Mouse (Mus musculus): Measurements from ENCODE around the gene Lhb.
"Not testable (repeated sequence)": the region's sequence is repeated elsewhere in the genome, so short reads cannot be mapped to it uniquely, and the experiment has no call there.

The Lhb gene

GRCm38 (mm10) chr7:45420615-45420919 is at the start of gene Lhb:
Gene Lhb, plus strand, starts transcription at chr7:45420820.
- no peak for DNase-seq

GRCm38 (mm10) chr7:45372371-45372770 is 48.2 kb upstream of the Lhb start:
- DNase-seq, result no peak

- DNase-seq, result no peak
These were observed 46.0 kb upstream of the Lhb start for GRCm38 (mm10) chr7:45374620-45375019.

GRCm38 (mm10) chr7:45376057-45376456 is 44.6 kb upstream of the Lhb start:
- DNase-seq, result no peak

GRCm38 (mm10) chr7:45386077-45386476 is 34.5 kb upstream of the Lhb start:
- peak; percentile 22 for DNase-seq

GRCm38 (mm10) chr7:45395129-45395541 is 25.5 kb upstream of the Lhb start:
- DNase-seq, result peak; percentile 91

GRCm38 (mm10) chr7:45395578-45396336 is 24.9 kb upstream of the Lhb start, which contains the start of gene Snrnp70:
Gene Snrnp70, minus strand, starts transcription at chr7:45395742.
- peak; percentile 100 for DNase-seq

- DNase-seq, result not testable (repeated sequence)
These were observed 24.3 kb upstream of the Lhb start for GRCm38 (mm10) chr7:45396337-45396775.

- no peak for DNase-seq
These were observed 23.8 kb upstream of the Lhb start for GRCm38 (mm10) chr7:45396787-45397186.

GRCm38 (mm10) chr7:45401521-45402085 is 19.0 kb upstream of the Lhb start:
- DNase-seq, result no peak

- peak; percentile 86 for DNase-seq
These were observed 16.9 kb upstream of the Lhb start for GRCm38 (mm10) chr7:45403532-45404261.

GRCm38 (mm10) chr7:45405091-45406075 is 15.2 kb upstream of the Lhb start, which contains the start of gene Kcna7:
Gene Kcna7, plus strand, starts transcription at chr7:45405653.
- DNase-seq, result peak; percentile 53

GRCm38 (mm10) chr7:45406157-45407156 is 14.2 kb upstream of the Lhb start:
- peak; percentile 35 for DNase-seq

GRCm38 (mm10) chr7:45407836-45408235 is 12.8 kb upstream of the Lhb start:
- DNase-seq, result no peak

GRCm38 (mm10) chr7:45408351-45408750 is 12.3 kb upstream of the Lhb start:
- no peak for DNase-seq

GRCm38 (mm10) chr7:45408949-45409348 is 11.7 kb upstream of the Lhb start:
- DNase-seq, result no peak

GRCm38 (mm10) chr7:45409497-45410163 is 11.0 kb upstream of the Lhb start:
- DNase-seq, result no peak

- DNase-seq, result no peak
These were observed 8.2 kb upstream of the Lhb start for GRCm38 (mm10) chr7:45412421-45412820.

- DNase-seq, result peak; percentile 74
These were observed 7.3 kb upstream of the Lhb start, which contains the start of gene Ntf5 for GRCm38 (mm10) chr7:45413113-45413863. Gene Ntf5, plus strand, starts transcription at chr7:45413695.
